Comparison of ENCODE assay signal across 1 mouse cellular context in the genomic region with DNA sequence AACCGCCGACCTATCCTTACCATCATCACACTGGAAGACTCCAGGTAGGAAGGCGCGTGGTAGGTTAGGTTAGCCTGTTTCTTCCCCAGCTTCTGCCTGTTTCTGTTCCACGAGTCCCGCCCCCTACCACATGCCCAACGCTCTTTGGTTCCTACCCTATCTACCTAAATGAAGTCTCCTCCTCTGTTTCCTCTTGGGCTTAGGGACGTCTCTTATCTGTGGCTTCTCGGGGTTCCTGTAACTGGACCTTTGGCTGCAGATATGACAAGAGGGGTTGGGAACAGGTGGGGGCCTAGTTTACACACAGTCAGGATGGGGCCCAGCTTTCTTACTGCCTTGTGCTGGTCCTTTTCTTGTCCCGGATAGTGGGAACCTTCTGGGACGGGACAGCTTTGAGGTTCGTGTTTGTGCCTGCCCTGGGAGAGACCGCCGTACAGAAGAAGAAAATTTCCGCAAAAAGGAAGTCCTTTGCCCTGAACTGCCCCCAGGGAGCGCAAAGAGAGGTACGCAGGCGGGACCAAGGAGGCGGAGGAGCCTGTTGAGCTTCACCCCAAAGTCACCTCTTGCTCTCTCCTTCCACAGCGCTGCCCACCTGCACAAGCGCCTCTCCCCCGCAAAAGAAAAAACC.
A peak's percentile ranks its signal among the peaks of the same experiment; 100 is the strongest.
TF ChIP-seq lines count a peak whose summit lies in the region.

No protein-coding gene starts in this region.

TF ChIP-seq in MEL, 35 proteins besides CTCF, POLR2A, EP300 and RAD21:
- peak; percentile 42; the same call in 1 of the 2 replicates for TF ChIP-seq MAFK (IDR thresholded peaks at IDR 0.05; ENCODE audit: borderline replicate concordance, low read depth, low read length)
- peak; percentile 67; the same call in 1 of the 2 replicates for TF ChIP-seq MYC (IDR thresholded peaks at IDR 0.05; ENCODE audit: low read depth, low read length)
- no peak for TF ChIP-seq UBTF (IDR thresholded peaks at IDR 0.05; ENCODE audit: borderline replicate concordance, insufficient read depth, low read depth, low read length)
- peak; percentile 46; the same call in 1 of the 2 replicates for TF ChIP-seq TAL1 (IDR thresholded peaks at IDR 0.05; ENCODE audit: low read length)
- no peak for TF ChIP-seq ZNF384 (IDR thresholded peaks at IDR 0.05; ENCODE audit: low read depth, low read length)
- peak; percentile 41; the same call in 1 of the 2 replicates for TF ChIP-seq BHLHE40 (IDR thresholded peaks at IDR 0.05; ENCODE audit: borderline replicate concordance, low read depth, low read length)
- no peak for TF ChIP-seq NRF1 (IDR thresholded peaks at IDR 0.05; ENCODE audit: insufficient read depth, low read depth, low read length, poor library complexity, severe bottlenecking)
- peak; percentile 32; the same call in 1 of the 2 replicates for TF ChIP-seq TBP (IDR thresholded peaks at IDR 0.05; ENCODE audit: low read depth, low read length)
- TF ChIP-seq USF2 (IDR thresholded peaks at IDR 0.05; ENCODE audit: borderline replicate concordance in 1 of 2, insufficient read depth in 1 of 2, low read depth in 1 of 2, low read length in 2 of 2), result no peak
- peak; percentile 38; the same call in 1 of the 2 replicates for TF ChIP-seq CHD2 (IDR thresholded peaks at IDR 0.05; ENCODE audit: low read length)
- peak; percentile 56; the same call in 1 of the 2 replicates for TF ChIP-seq HCFC1 (IDR thresholded peaks at IDR 0.05; ENCODE audit: low read depth, low read length)
- no peak; the same call in 1 of the 2 replicates for TF ChIP-seq ZMIZ1 (IDR thresholded peaks at IDR 0.05; ENCODE audit: low read depth, low read length)
- TF ChIP-seq KAT2A (conservative IDR thresholded peaks at IDR 0.05; ENCODE audit: low read depth, low read length), result peak; percentile 45
- TF ChIP-seq MEF2A (IDR thresholded peaks at IDR 0.05; ENCODE audit: extremely low read depth, insufficient replicate concordance, low read depth, low read length, poor library complexity, severe bottlenecking), result no peak
- TF ChIP-seq MAZ (IDR thresholded peaks at IDR 0.05; ENCODE audit: low read depth, low read length), result peak; percentile 93
- TF ChIP-seq E2F4 (IDR thresholded peaks at IDR 0.05; ENCODE audit: borderline replicate concordance, low read depth, low read length), result no peak
- TF ChIP-seq CHD1 (IDR thresholded peaks at IDR 0.05; ENCODE audit: low read depth, low read length), result 0 out of 2 replicates have a peak, but pooled peaks have one; percentile 55
- TF ChIP-seq JUND (IDR thresholded peaks at IDR 0.05; ENCODE audit: low read depth, low read length), result no peak
- peak; percentile 76 for TF ChIP-seq MYB (IDR thresholded peaks at IDR 0.05; ENCODE audit: low read depth, low read length)
- TF ChIP-seq GABPA (IDR thresholded peaks at IDR 0.05; ENCODE audit: low read depth, low read length), result no peak
- TF ChIP-seq ELF1 (IDR thresholded peaks at IDR 0.05; ENCODE audit: low read depth, low read length), result peak; percentile 62
- TF ChIP-seq MAX (IDR thresholded peaks at IDR 0.05; ENCODE audit: low read length), result peak; percentile 24; the same call in 1 of the 2 replicates
- TF ChIP-seq ZC3H11A (IDR thresholded peaks at IDR 0.05; ENCODE audit: low read depth, low read length), result no peak
- TF ChIP-seq MXI1 (IDR thresholded peaks at IDR 0.05; ENCODE audit: low read depth, low read length), result peak; percentile 65; the same call in 1 of the 2 replicates
- TF ChIP-seq SIN3A (IDR thresholded peaks at IDR 0.05; ENCODE audit: low read length), result peak; percentile 89
- no peak; the same call in 1 of the 2 replicates for TF ChIP-seq NELFE (IDR thresholded peaks at IDR 0.05; ENCODE audit: low read depth, low read length)
- TF ChIP-seq POLR2AphosphoS2 (IDR thresholded peaks at IDR 0.05; ENCODE audit: low read length), result peak; percentile 69
- no peak for TF ChIP-seq SMC3 (IDR thresholded peaks at IDR 0.05; ENCODE audit: low read depth, low read length)
- peak; percentile 72 for TF ChIP-seq RCOR1 (IDR thresholded peaks at IDR 0.05; ENCODE audit: low read depth, low read length)
- no peak for TF ChIP-seq ZKSCAN1 (IDR thresholded peaks at IDR 0.05; ENCODE audit: low read depth, low read length)
- TF ChIP-seq POLR2AphosphoS5 (IDR thresholded peaks at IDR 0.05; ENCODE audit: borderline replicate concordance, low read depth, low read length), result no peak
- TF ChIP-seq GATA1 (IDR thresholded peaks at IDR 0.05; ENCODE audit: low read depth, low read length), result peak; percentile 86
- peak; percentile 87 for TF ChIP-seq ETS1 (IDR thresholded peaks at IDR 0.05; ENCODE audit: low read depth, low read length)
- TF ChIP-seq USF1 (IDR thresholded peaks at IDR 0.05; ENCODE audit: low read depth, low read length), result 0 out of 2 replicates have a peak, but pooled peaks have one; percentile 30
- peak; percentile 88 for TF ChIP-seq TCF12 (IDR thresholded peaks at IDR 0.05; ENCODE audit: low read depth, low read length)
